Comparison of ENCODE assay signal across 17 mouse cellular contexts in the genomic region with DNA sequence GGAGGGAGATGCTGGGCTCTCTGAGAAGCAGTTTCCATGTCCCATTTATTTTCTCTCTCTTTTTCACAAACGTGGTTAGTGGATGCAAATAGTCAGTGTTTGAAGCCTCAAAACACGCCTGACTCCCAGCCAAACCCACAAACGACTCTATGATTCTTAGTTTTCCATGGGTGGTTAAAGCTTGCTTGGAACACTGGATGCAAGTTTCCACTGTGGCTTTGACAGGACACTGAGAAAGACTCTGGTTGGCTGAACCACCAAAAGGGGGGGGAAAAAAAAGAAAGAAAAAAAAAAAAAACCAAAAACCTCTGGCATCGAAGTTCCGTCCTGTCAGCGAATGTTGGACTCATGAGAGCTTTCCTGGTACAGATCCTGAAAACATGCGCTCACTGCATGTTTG. TPM values are rescaled to one million over a fixed set of nuclear protein-coding genes. Genes with fewer than 3 reads are reported as not detected.
DNase-seq lines count a peak whose midpoint lies in the region; ATAC-seq lines count a peak whose summit lies in the region.
"Had no signal": no experiment of that assay in that cellular context is flagged by ENCODE, and none has a peak within 500 bp of the region (broad histone marks: within the 10 kb centered on the region; RNA-seq: fewer than 3 reads in every experiment).

No protein-coding gene starts in this region.

- ATAC-seq in kidney, embryonic 16.5 days (ENCODE audit: low FRiP score, low TSS enrichment), result no peak
- peak; percentile 54; the same call in 1 of the 2 replicates for ATAC-seq in limb, embryonic 15.5 days (ENCODE audit: insufficient number of reproducible peaks, low FRiP score, low TSS enrichment, low read depth)
- ATAC-seq: forebrain, embryonic 14.5 days; liver, postnatal 0 days had no signal

- WGBS in kidney, embryonic 16.5 days, result 75% methylated on average over 7 of the region's 7 CpGs
- WGBS in limb, embryonic 15.5 days, result 63% methylated on average over 7 of the region's 7 CpGs

- no peak overlapping the region for H3K9ac ChIP-seq in kidney, embryonic 16.5 days (replicated peaks; ENCODE audit: low read length)
- H3K9ac ChIP-seq in limb, embryonic 15.5 days, result no peak overlapping the region
- H3K9ac ChIP-seq: hindbrain, embryonic 12.5 days; liver, postnatal 0 days; neural tube, embryonic 12.5 days; stomach, embryonic 15.5 days had no signal

- H3K9me3 ChIP-seq in kidney, embryonic 16.5 days (ENCODE audit: low read length), result 0 out of 2 replicates have a peak, but pooled peaks cover 4% of the 10 kb centered on the region
- no peaks in the 10 kb centered on the region for H3K9me3 ChIP-seq in limb, embryonic 15.5 days
- H3K9me3 ChIP-seq: hindbrain, embryonic 12.5 days; neural tube, embryonic 12.5 days; stomach, embryonic 15.5 days had no signal

- H3K4me1 ChIP-seq in kidney, embryonic 16.5 days (ENCODE audit: insufficient read depth, low read length), result peaks cover 35% of the 10 kb centered on the region
- H3K4me1 ChIP-seq in limb, embryonic 15.5 days, result peaks cover 14% of the 10 kb centered on the region
- H3K4me1 ChIP-seq: hindbrain, embryonic 12.5 days; midbrain, embryonic 10.5 days; neural tube, embryonic 12.5 days had no signal

- H3K4me3 ChIP-seq in kidney, embryonic 16.5 days (ENCODE audit: low read length), result no peak overlapping the region
- H3K4me3 ChIP-seq in limb, embryonic 15.5 days, result no peak overlapping the region
- H3K4me3 ChIP-seq: hindbrain, embryonic 12.5 days; midbrain, embryonic 10.5 days; neural tube, embryonic 12.5 days; stomach, embryonic 15.5 days had no signal

- H3K4me2 ChIP-seq in kidney, embryonic 16.5 days (replicated peaks; ENCODE audit: low read depth, low read length), result no peak overlapping the region
- no peak overlapping the region for H3K4me2 ChIP-seq in limb, embryonic 15.5 days
- H3K4me2 ChIP-seq: hindbrain, embryonic 12.5 days; neural tube, embryonic 12.5 days; stomach, embryonic 15.5 days had no signal

- H3K27me3 ChIP-seq in kidney, embryonic 16.5 days (ENCODE audit: insufficient read depth, low read length), result no peaks in the 10 kb centered on the region
- H3K27me3 ChIP-seq in limb, embryonic 15.5 days, result 0 out of 2 replicates have a peak, but pooled peaks cover 4% of the 10 kb centered on the region
- H3K27me3 ChIP-seq: hindbrain, embryonic 12.5 days; neural tube, embryonic 12.5 days; stomach, embryonic 15.5 days had no signal

- intact Hi-C loops in heart, postnatal 25 days (cut with DNase I), result no loop called here

- H3K27ac ChIP-seq in kidney, embryonic 16.5 days (ENCODE audit: low read length), result peak overlapping the region; percentile 82; the same call in 1 of the 2 replicates
- peak overlapping the region; percentile 47; the same call in 1 of the 2 replicates for H3K27ac ChIP-seq in limb, embryonic 15.5 days
- H3K27ac ChIP-seq: hindbrain, embryonic 12.5 days; midbrain, embryonic 10.5 days; neural tube, embryonic 12.5 days; stomach, embryonic 15.5 days had no signal

- DNase-seq in heart, adult 11 months, result peak; percentile 83
- no peak for DNase-seq in heart, postnatal 25 days (ENCODE audit: low spot score)
- DNase-seq in kidney, adult 8-10 months, result no peak
- DNase-seq in NIH3T3 (ENCODE audit: low read depth), result peak; percentile 90
- DNase-seq in cerebellum, postnatal 36 days, result no peak
- DNase-seq in c-Kit-positive CD71-positive TER-119-positive erythroid progenitor cells, embryonic 14.5 days (ENCODE audit: low spot score), result no peak
- DNase-seq: B cell, adult 2 months; liver; liver, postnatal 0 days; lung, postnatal 4 days had no signal

- H3K36me3 ChIP-seq in kidney, embryonic 16.5 days (ENCODE audit: insufficient read depth, low read length), result no peaks in the 10 kb centered on the region
- no peaks in the 10 kb centered on the region for H3K36me3 ChIP-seq in limb, embryonic 15.5 days
- H3K36me3 ChIP-seq: hindbrain, embryonic 12.5 days; midbrain, embryonic 10.5 days; neural tube, embryonic 12.5 days; stomach, embryonic 15.5 days had no signal

RNA-seq across cellular contexts. Expression of gene Fhl2, which starts 27.6 kb away (rescaled TPM):
- total RNA-seq in heart, postnatal 25 days (2021), result 1,000 to 10,000 TPM; 2,139 to 2,275 TPM
- polyA plus RNA-seq in kidney, embryonic 16.5 days (2015; fragmentation: Nextera tagmentation; extraction: Ambion mirVana), result 101 and 104 TPM in 2 replicates
- polyA plus RNA-seq in limb, embryonic 15.5 days (2015; fragmentation: Nextera tagmentation; extraction: Ambion mirVana), result 24.7 and 26.9 TPM in 2 replicates

Comparison
In these comparisons a context has a peak if more than half of its experiments do, and no peak if none do; other contexts are left out.
1. DNase-seq: peak in heart, adult 11 months (single experiment) and NIH3T3 (single experiment); none in heart, postnatal 25 days (single experiment), kidney, adult 8-10 months (0 of 2), cerebellum, postnatal 36 days (0 of 2) and c-Kit-positive CD71-positive TER-119-positive erythroid progenitor cells, embryonic 14.5 days (single experiment).